Mouse (Mus musculus): Measurements from ENCODE around the gene Atad1. TPM values are rescaled to one million over a fixed set of nuclear protein-coding genes. Genes with fewer than 3 reads are reported as not detected.
"Not testable (repeated sequence)": the region's sequence is repeated elsewhere in the genome, so short reads cannot be mapped to it uniquely, and the experiment has no call there.

Atad1 gene
- polyA plus RNA-seq, 1 experiment from 2014 or later = 123 TPM

DNA sequence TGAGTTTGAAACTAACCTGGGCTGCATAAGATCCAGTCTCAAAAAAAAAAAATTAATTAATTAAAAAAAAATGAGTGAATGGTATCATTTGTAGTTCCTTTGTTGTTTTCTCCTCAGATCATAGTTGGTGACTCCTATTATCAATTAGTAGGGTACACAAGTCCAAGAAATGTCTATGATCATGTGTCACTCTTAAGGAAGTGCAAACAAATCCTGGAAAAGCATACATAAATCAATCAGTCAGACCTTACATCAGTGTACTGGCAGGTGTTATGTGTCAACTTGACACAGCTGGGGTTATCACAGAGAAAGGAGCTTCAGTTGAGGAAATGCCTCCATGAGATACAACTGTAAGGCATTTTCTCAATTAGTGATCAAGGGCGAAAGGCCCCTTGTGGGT is 71.8 kb downstream of the Atad1 start:
- not testable (repeated sequence) for H3K4me3 ChIP-seq (ENCODE audit: low read length); H3K27ac ChIP-seq (ENCODE audit: low read depth, low read length); H3K9ac ChIP-seq (ENCODE audit: low read depth, low read length); H3K9me3 ChIP-seq (ENCODE audit: control insufficient read depth, low read length); H3K27me3 ChIP-seq (replicated peaks; ENCODE audit: control insufficient read depth, insufficient read depth, low read length); H3K4me2 ChIP-seq (ENCODE audit: low read length); ATAC-seq; H3K36me3 ChIP-seq (ENCODE audit: control insufficient read depth, insufficient read depth, low read length); H3K4me1 ChIP-seq (ENCODE audit: control insufficient read depth, insufficient read depth, low read depth, low read length)
- 93% methylated on average over 1 of the region's 1 CpGs for WGBS

DNA sequence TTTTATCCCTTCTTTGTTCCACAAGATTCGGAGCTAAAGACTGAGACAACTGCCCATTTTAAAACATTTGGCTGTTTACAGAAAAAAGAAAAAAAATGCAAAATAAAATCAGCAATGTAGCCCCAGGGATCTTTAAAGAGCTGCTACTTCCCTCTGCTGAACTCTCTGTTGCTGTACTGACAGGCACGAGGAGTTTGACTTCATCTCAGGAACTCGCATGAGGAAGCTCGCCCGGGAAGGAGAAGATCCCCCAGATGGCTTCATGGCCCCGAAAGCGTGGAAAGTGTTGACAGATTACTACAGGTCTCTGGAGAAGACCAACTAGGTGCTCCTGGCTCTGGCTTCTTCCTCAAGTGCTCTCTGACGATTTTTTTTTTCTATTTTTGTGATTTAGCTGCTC is 74.3 kb downstream of the Atad1 start:
- H3K27me3 ChIP-seq (replicated peaks; ENCODE audit: control insufficient read depth, insufficient read depth, low read length) = no peaks in the 10 kb centered on the region
- WGBS = 90% methylated on average over 8 of the region's 8 CpGs
- no peak for ATAC-seq

GRCm38 (mm10) chr19:32662936-32663335 is 76.7 kb downstream of the Atad1 start:
- Histone ChIP-seq H3K27me3 (replicated peaks; ENCODE audit: control insufficient read depth, insufficient read depth, low read length) (no peaks in the 10 kb centered on the region), H3K36me3 (ENCODE audit: control insufficient read depth, insufficient read depth, low read length) (peaks cover 6% of the 10 kb centered on the region), H3K27ac (ENCODE audit: low read depth, low read length) (no peak overlapping the region), H3K9me3 (ENCODE audit: control insufficient read depth, low read length) (no peaks in the 10 kb centered on the region), H3K4me3 (ENCODE audit: low read length) (no peak overlapping the region), H3K9ac (ENCODE audit: low read depth, low read length) (no peak overlapping the region), H3K4me1 (ENCODE audit: control insufficient read depth, insufficient read depth, low read depth, low read length) (no peaks in the 10 kb centered on the region), H3K4me2 (ENCODE audit: low read length) (no peak overlapping the region)
- WGBS = 90% methylated on average over 6 of the region's 6 CpGs
- ATAC-seq = no peak

More for the DNA sequence above, 74.3 kb downstream of the Atad1 start:
- no peak overlapping the region for H3K27ac ChIP-seq (ENCODE audit: low read depth, low read length)
- no peaks in the 10 kb centered on the region for H3K4me1 ChIP-seq (ENCODE audit: control insufficient read depth, insufficient read depth, low read depth, low read length)
- H3K4me3 ChIP-seq (ENCODE audit: low read length) = no peak overlapping the region
- no peak overlapping the region for H3K4me2 ChIP-seq (ENCODE audit: low read length)
- peaks cover 6% of the 10 kb centered on the region for H3K36me3 ChIP-seq (ENCODE audit: control insufficient read depth, insufficient read depth, low read length)
- H3K9ac ChIP-seq (ENCODE audit: low read depth, low read length) = no peak overlapping the region
- H3K9me3 ChIP-seq (ENCODE audit: control insufficient read depth, low read length) = no peaks in the 10 kb centered on the region

- Histone ChIP-seq H3K4me2 (ENCODE audit: low read length) (no peak overlapping the region), H3K4me3 (ENCODE audit: low read length) (no peak overlapping the region), H3K9me3 (ENCODE audit: control insufficient read depth, low read length) (no peaks in the 10 kb centered on the region), H3K36me3 (ENCODE audit: control insufficient read depth, insufficient read depth, low read length) (peaks cover 6% of the 10 kb centered on the region), H3K4me1 (ENCODE audit: control insufficient read depth, insufficient read depth, low read depth, low read length) (no peaks in the 10 kb centered on the region), H3K27me3 (replicated peaks; ENCODE audit: control insufficient read depth, insufficient read depth, low read length) (no peaks in the 10 kb centered on the region), H3K9ac (ENCODE audit: low read depth, low read length) (no peak overlapping the region), H3K27ac (ENCODE audit: low read depth, low read length) (no peak overlapping the region)
- 82% methylated on average over 5 of the region's 5 CpGs for whole genome bisulfite sequencing
- ATAC-seq = no peak
Measured at GRCm38 (mm10) chr19:32659346-32659745, 80.2 kb downstream of the Atad1 start.

DNA sequence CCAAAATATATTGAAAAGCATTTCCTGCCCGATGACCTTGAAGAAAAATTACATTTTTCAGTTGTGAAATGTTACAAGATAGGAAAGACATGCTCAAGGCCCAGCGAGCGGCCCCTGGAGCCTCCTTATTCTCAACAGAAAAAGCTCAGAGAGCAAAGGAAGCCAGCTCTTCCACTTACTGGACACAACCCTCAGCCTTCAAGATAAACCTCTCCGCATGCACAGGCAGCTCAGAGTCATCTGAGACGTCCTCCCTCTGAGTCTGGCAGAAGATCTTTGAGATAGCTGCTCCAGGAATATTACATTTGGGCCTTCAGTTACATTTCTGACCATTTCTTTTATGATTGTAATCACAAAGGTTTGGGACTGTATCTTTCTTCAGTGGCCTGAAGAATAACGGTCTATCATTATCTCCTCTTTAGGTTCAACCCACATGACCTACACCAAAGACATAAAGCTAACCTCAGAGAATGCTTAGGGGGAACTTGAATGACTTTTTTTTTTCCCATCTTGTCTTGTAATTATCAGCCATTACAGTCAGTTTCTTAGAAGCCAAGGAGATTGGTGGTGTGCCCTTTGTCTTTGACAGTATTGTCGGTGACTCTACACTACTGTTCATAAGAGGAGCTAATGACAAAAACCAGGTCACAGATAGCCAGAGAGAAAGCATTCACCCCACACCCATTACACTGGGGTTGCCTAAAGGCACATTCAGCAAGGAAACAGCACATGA is 85.8 kb downstream of the Atad1 start:
- H3K9ac ChIP-seq (ENCODE audit: low read depth, low read length) = no peak overlapping the region
- H3K4me3 ChIP-seq (ENCODE audit: low read length) = no peak overlapping the region
- H3K27ac ChIP-seq (ENCODE audit: low read depth, low read length) = no peak overlapping the region
- H3K36me3 ChIP-seq (ENCODE audit: control insufficient read depth, insufficient read depth, low read length) = no peaks in the 10 kb centered on the region
- ATAC-seq = no peak
- H3K4me1 ChIP-seq (ENCODE audit: control insufficient read depth, insufficient read depth, low read depth, low read length) = no peaks in the 10 kb centered on the region
- WGBS = 94% methylated on average over 7 of the region's 7 CpGs
- no peaks in the 10 kb centered on the region for H3K9me3 ChIP-seq (ENCODE audit: control insufficient read depth, low read length)
- no peaks in the 10 kb centered on the region for H3K27me3 ChIP-seq (replicated peaks; ENCODE audit: control insufficient read depth, insufficient read depth, low read length)
- H3K4me2 ChIP-seq (ENCODE audit: low read length) = no peak overlapping the region

DNA sequence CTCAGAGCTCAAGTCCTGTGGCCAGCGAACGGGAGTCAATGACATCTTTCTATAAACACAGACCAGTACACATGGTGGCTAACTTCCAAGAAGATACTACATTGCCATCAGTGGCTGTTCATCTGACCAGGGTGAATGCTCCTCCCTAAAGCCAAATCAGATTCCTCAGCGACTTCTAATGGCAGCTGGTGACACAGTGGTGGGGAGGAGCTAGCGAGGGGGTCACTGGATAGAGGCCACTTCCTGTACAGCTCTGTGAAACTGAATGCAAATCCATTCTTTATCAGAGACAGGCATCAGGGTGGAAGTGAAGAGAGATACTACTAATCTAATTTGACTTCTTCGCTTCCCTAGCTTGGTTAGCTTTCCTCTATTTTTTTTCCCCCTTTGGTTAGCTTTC is 86.5 kb downstream of the Atad1 start:
- Histone ChIP-seq H3K4me1 (ENCODE audit: control insufficient read depth, insufficient read depth, low read depth, low read length) (peaks cover 2% of the 10 kb centered on the region; the same call in 1 of the 2 replicates), H3K9ac (ENCODE audit: low read depth, low read length) (no peak overlapping the region), H3K27ac (ENCODE audit: low read depth, low read length) (no peak overlapping the region), H3K4me2 (ENCODE audit: low read length) (no peak overlapping the region), H3K36me3 (ENCODE audit: control insufficient read depth, insufficient read depth, low read length) (no peaks in the 10 kb centered on the region), H3K9me3 (ENCODE audit: control insufficient read depth, low read length) (no peaks in the 10 kb centered on the region), H3K4me3 (ENCODE audit: low read length) (no peak overlapping the region), H3K27me3 (replicated peaks; ENCODE audit: control insufficient read depth, insufficient read depth, low read length) (no peaks in the 10 kb centered on the region)
- WGBS = 85% methylated on average over 5 of the region's 5 CpGs
- no peak for ATAC-seq

DNA sequence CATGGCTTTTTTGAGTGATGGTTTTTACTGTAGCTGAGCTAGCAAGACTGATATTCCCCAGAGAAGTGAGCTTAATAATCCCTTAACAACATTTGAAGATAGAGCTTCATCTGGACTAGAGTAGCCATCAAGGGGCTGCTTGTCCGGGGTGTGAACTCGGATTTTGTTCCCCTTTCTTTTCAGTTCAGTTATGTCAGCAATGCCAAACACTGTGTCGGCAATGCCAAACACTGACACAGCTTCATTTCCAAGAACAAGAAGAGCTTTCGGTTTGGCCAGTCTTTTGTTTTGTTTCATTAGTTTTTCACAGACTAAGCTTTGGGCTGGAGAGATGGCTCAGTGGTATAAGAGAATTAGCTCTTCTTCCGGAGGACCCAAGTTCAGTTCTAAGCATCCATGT is 88.5 kb downstream of the Atad1 start:
- Histone ChIP-seq H3K4me3 (ENCODE audit: low read length) (no peak overlapping the region), H3K36me3 (ENCODE audit: control insufficient read depth, insufficient read depth, low read length) (no peaks in the 10 kb centered on the region), H3K4me1 (ENCODE audit: control insufficient read depth, insufficient read depth, low read depth, low read length) (peaks cover 3% of the 10 kb centered on the region; the same call in 1 of the 2 replicates), H3K9ac (ENCODE audit: low read depth, low read length) (no peak overlapping the region), H3K27ac (ENCODE audit: low read depth, low read length) (no peak overlapping the region), H3K27me3 (replicated peaks; ENCODE audit: control insufficient read depth, insufficient read depth, low read length) (no peaks in the 10 kb centered on the region), H3K9me3 (ENCODE audit: control insufficient read depth, low read length) (no peaks in the 10 kb centered on the region), H3K4me2 (ENCODE audit: low read length) (no peak overlapping the region)
- 86% methylated on average over 5 of the region's 5 CpGs for WGBS
- ATAC-seq = no peak

DNA sequence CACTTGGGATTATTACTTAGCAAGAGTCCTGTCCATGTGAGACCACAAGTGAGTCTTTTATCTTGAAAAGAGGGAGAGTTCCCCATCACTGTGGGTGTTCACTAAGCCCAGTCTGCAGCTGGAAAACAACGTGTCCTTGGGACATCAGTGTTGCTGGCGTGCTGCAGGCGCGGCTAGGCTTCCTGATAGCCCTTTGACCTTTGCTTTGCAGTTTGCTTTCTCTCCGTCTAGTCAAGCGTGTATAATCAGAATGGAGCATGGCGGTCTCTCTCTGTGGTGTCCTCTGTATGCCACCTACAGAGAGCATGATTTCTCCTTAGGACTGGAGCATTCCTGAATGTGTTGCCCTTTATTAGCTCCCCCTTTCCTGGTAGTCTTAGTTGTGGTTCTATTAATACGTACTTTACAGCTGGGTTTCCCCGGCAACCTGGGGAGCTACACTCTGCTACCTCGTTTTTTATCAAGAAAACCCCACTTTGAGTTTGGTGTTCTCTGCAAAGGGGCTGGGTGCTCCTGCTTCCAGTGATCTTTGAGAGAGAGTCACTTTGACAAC is 91.5 kb downstream of the Atad1 start:
- WGBS = 15% methylated on average over 10 of the region's 10 CpGs
- ATAC-seq = no peak
- H3K27me3 ChIP-seq (replicated peaks; ENCODE audit: control insufficient read depth, insufficient read depth, low read length) = no peaks in the 10 kb centered on the region
- H3K4me1 ChIP-seq (ENCODE audit: control insufficient read depth, insufficient read depth, low read depth, low read length) = peaks cover 3% of the 10 kb centered on the region; the same call in 1 of the 2 replicates
- no peaks in the 10 kb centered on the region for H3K9me3 ChIP-seq (ENCODE audit: control insufficient read depth, low read length)
- no peak overlapping the region for H3K4me3 ChIP-seq (ENCODE audit: low read length)
- no peaks in the 10 kb centered on the region for H3K36me3 ChIP-seq (ENCODE audit: control insufficient read depth, insufficient read depth, low read length)
- H3K9ac ChIP-seq (ENCODE audit: low read depth, low read length) = no peak overlapping the region
- H3K27ac ChIP-seq (ENCODE audit: low read depth, low read length) = no peak overlapping the region
- H3K4me2 ChIP-seq (ENCODE audit: low read length) = peak overlapping the region; percentile 14; the same call in 1 of the 2 replicates

- no peaks in the 10 kb centered on the region for H3K9me3 ChIP-seq (ENCODE audit: control insufficient read depth, low read length)
- H3K4me3 ChIP-seq (ENCODE audit: low read length) = no peak overlapping the region
- no peak for ATAC-seq
- no peak overlapping the region for H3K27ac ChIP-seq (ENCODE audit: low read depth, low read length)
- no peak overlapping the region for H3K9ac ChIP-seq (ENCODE audit: low read depth, low read length)
- H3K27me3 ChIP-seq (replicated peaks; ENCODE audit: control insufficient read depth, insufficient read depth, low read length) = no peaks in the 10 kb centered on the region
- no peak overlapping the region for H3K4me2 ChIP-seq (ENCODE audit: low read length)
- peaks cover 3% of the 10 kb centered on the region; the same call in 1 of the 2 replicates for H3K4me1 ChIP-seq (ENCODE audit: control insufficient read depth, insufficient read depth, low read depth, low read length)
- 90% methylated on average over 3 of the region's 3 CpGs for WGBS
- no peaks in the 10 kb centered on the region for H3K36me3 ChIP-seq (ENCODE audit: control insufficient read depth, insufficient read depth, low read length)
Measured at GRCm38 (mm10) chr19:32646382-32646781, 93.2 kb downstream of the Atad1 start.
